Mouse (Mus musculus): ENCODE measurements around the gene Slc45a3. TPM values are rescaled to one million over a fixed set of nuclear protein-coding genes. Genes with fewer than 3 reads are reported as not detected.

Gene Slc45a3
- polyA plus RNA-seq, 1 experiment from 2014 or later: 1.5 TPM

GRCm38 (mm10) chr1:132008881-132009644 is 46.3 kb downstream of the Slc45a3 start:
- Histone ChIP-seq H3K4me2 (ENCODE audit: low read length) (peak overlapping the region; percentile 65), H3K4me1 (ENCODE audit: control insufficient read depth, insufficient read depth, low read length) (peaks cover 14% of the 10 kb centered on the region), H3K36me3 (ENCODE audit: control insufficient read depth, insufficient read depth, low read length) (no peaks in the 10 kb centered on the region), H3K27me3 (replicated peaks; ENCODE audit: control insufficient read depth, insufficient read depth, low read length) (no peaks in the 10 kb centered on the region), H3K9ac (ENCODE audit: low read length) (peak overlapping the region; percentile 92), H3K27ac (ENCODE audit: low read depth, low read length) (no peak overlapping the region), H3K9me3 (replicated peaks; ENCODE audit: control insufficient read depth, low read length) (no peaks in the 10 kb centered on the region), H3K4me3 (ENCODE audit: low read depth, low read length) (peak overlapping the region; percentile 92)
- DNase-seq (ENCODE audit: low spot score) (no peak), ATAC-seq (no peak)
- 30% methylated on average over 8 of the region's 8 CpGs for WGBS

GRCm38 (mm10) chr1:132010632-132011501 is 48.1 kb downstream of the Slc45a3 start:
- no peaks in the 10 kb centered on the region for H3K27me3 ChIP-seq (replicated peaks; ENCODE audit: control insufficient read depth, insufficient read depth, low read length)
- peaks cover 14% of the 10 kb centered on the region for H3K4me1 ChIP-seq (ENCODE audit: control insufficient read depth, insufficient read depth, low read length)
- no peak overlapping the region for H3K4me2 ChIP-seq (ENCODE audit: low read length)
- H3K36me3 ChIP-seq (ENCODE audit: control insufficient read depth, insufficient read depth, low read length): peaks cover 15% of the 10 kb centered on the region; the same call in 1 of the 2 replicates
- no peak overlapping the region for H3K4me3 ChIP-seq (ENCODE audit: low read depth, low read length)
- H3K9ac ChIP-seq (ENCODE audit: low read length): no peak overlapping the region
- no peaks in the 10 kb centered on the region for H3K9me3 ChIP-seq (replicated peaks; ENCODE audit: control insufficient read depth, low read length)
- 92% methylated on average over 17 of the region's 17 CpGs for WGBS
- H3K27ac ChIP-seq (ENCODE audit: low read depth, low read length): no peak overlapping the region
- ATAC-seq (no peak), DNase-seq (ENCODE audit: low spot score) (no peak)

GRCm38 (mm10) chr1:132011785-132012184 is 49.0 kb downstream of the Slc45a3 start:
- no peak overlapping the region for H3K27ac ChIP-seq (ENCODE audit: low read depth, low read length)
- DNase-seq (ENCODE audit: low spot score) (no peak), ATAC-seq (no peak)
- H3K4me3 ChIP-seq (ENCODE audit: low read depth, low read length): no peak overlapping the region
- no peak overlapping the region for H3K9ac ChIP-seq (ENCODE audit: low read length)
- peaks cover 17% of the 10 kb centered on the region; the same call in 1 of the 2 replicates for H3K36me3 ChIP-seq (ENCODE audit: control insufficient read depth, insufficient read depth, low read length)
- no peaks in the 10 kb centered on the region for H3K9me3 ChIP-seq (replicated peaks; ENCODE audit: control insufficient read depth, low read length)
- no peak overlapping the region for H3K4me2 ChIP-seq (ENCODE audit: low read length)
- H3K4me1 ChIP-seq (ENCODE audit: control insufficient read depth, insufficient read depth, low read length): peaks cover 12% of the 10 kb centered on the region
- no peaks in the 10 kb centered on the region for H3K27me3 ChIP-seq (replicated peaks; ENCODE audit: control insufficient read depth, insufficient read depth, low read length)
- 80% methylated on average over 2 of the region's 2 CpGs for WGBS

GRCm38 (mm10) chr1:132012861-132013260 is 50.1 kb downstream of the Slc45a3 start:
- no peak overlapping the region for H3K4me3 ChIP-seq (ENCODE audit: low read depth, low read length)
- no peak overlapping the region for H3K9ac ChIP-seq (ENCODE audit: low read length)
- H3K36me3 ChIP-seq (ENCODE audit: control insufficient read depth, insufficient read depth, low read length): peaks cover 23% of the 10 kb centered on the region
- DNase-seq (ENCODE audit: low spot score): no peak
- H3K9me3 ChIP-seq (replicated peaks; ENCODE audit: control insufficient read depth, low read length): no peaks in the 10 kb centered on the region
- WGBS: 82% methylated on average over 8 of the region's 8 CpGs
- no peak for ATAC-seq
- H3K4me2 ChIP-seq (ENCODE audit: low read length): no peak overlapping the region
- no peak overlapping the region for H3K27ac ChIP-seq (ENCODE audit: low read depth, low read length)
- no peaks in the 10 kb centered on the region for H3K27me3 ChIP-seq (replicated peaks; ENCODE audit: control insufficient read depth, insufficient read depth, low read length)
- H3K4me1 ChIP-seq (ENCODE audit: control insufficient read depth, insufficient read depth, low read length): peaks cover 10% of the 10 kb centered on the region

- 97% methylated on average over 1 of the region's 1 CpGs for WGBS
- Histone ChIP-seq H3K4me1 (ENCODE audit: control insufficient read depth, insufficient read depth, low read length) (no peaks in the 10 kb centered on the region; the same call in 1 of the 2 replicates), H3K27ac (ENCODE audit: low read depth, low read length) (no peak overlapping the region), H3K36me3 (ENCODE audit: control insufficient read depth, insufficient read depth, low read length) (peaks cover 42% of the 10 kb centered on the region), H3K27me3 (replicated peaks; ENCODE audit: control insufficient read depth, insufficient read depth, low read length) (no peaks in the 10 kb centered on the region), H3K4me3 (ENCODE audit: low read depth, low read length) (no peak overlapping the region), H3K9me3 (replicated peaks; ENCODE audit: control insufficient read depth, low read length) (no peaks in the 10 kb centered on the region), H3K4me2 (ENCODE audit: low read length) (no peak overlapping the region), H3K9ac (ENCODE audit: low read length) (no peak overlapping the region)
- DNase-seq (ENCODE audit: low spot score) (no peak), ATAC-seq (no peak)
Observed at GRCm38 (mm10) chr1:132014800-132015199, 52.0 kb downstream of the Slc45a3 start.

GRCm38 (mm10) chr1:132016691-132017090 is 53.9 kb downstream of the Slc45a3 start:
- DNase-seq (ENCODE audit: low spot score) (no peak), ATAC-seq (no peak)
- Histone ChIP-seq H3K27ac (ENCODE audit: low read depth, low read length) (no peak overlapping the region), H3K4me2 (ENCODE audit: low read length) (no peak overlapping the region), H3K4me1 (ENCODE audit: control insufficient read depth, insufficient read depth, low read length) (no peaks in the 10 kb centered on the region), H3K27me3 (replicated peaks; ENCODE audit: control insufficient read depth, insufficient read depth, low read length) (no peaks in the 10 kb centered on the region), H3K36me3 (ENCODE audit: control insufficient read depth, insufficient read depth, low read length) (peaks cover 57% of the 10 kb centered on the region), H3K9ac (ENCODE audit: low read length) (no peak overlapping the region), H3K9me3 (replicated peaks; ENCODE audit: control insufficient read depth, low read length) (no peaks in the 10 kb centered on the region), H3K4me3 (ENCODE audit: low read depth, low read length) (no peak overlapping the region)
- WGBS: 100% methylated on average over 1 of the region's 1 CpGs

GRCm38 (mm10) chr1:132019876-132020275 is 57.1 kb downstream of the Slc45a3 start:
- 98% methylated on average over 7 of the region's 7 CpGs for WGBS
- no peak for ATAC-seq
- H3K27ac ChIP-seq (ENCODE audit: low read depth, low read length): no peak overlapping the region
- H3K4me1 ChIP-seq (ENCODE audit: control insufficient read depth, insufficient read depth, low read length): no peaks in the 10 kb centered on the region
- H3K27me3 ChIP-seq (replicated peaks; ENCODE audit: control insufficient read depth, insufficient read depth, low read length): no peaks in the 10 kb centered on the region
- no peak overlapping the region for H3K4me2 ChIP-seq (ENCODE audit: low read length)
- H3K9ac ChIP-seq (ENCODE audit: low read length): no peak overlapping the region
- DNase-seq (ENCODE audit: low spot score): no peak
- peaks cover 77% of the 10 kb centered on the region for H3K36me3 ChIP-seq (ENCODE audit: control insufficient read depth, insufficient read depth, low read length)
- no peaks in the 10 kb centered on the region for H3K9me3 ChIP-seq (replicated peaks; ENCODE audit: control insufficient read depth, low read length)
- no peak overlapping the region for H3K4me3 ChIP-seq (ENCODE audit: low read depth, low read length)

- ATAC-seq: no peak
Observed at GRCm38 (mm10) chr1:132022107-132022506, 59.3 kb downstream of the Slc45a3 start.

More at GRCm38 (mm10) chr1:132022107-132022506, 59.3 kb downstream of the Slc45a3 start:
- DNase-seq (ENCODE audit: low spot score): no peak
- WGBS: 92% methylated on average over 3 of the region's 3 CpGs
- Histone ChIP-seq H3K4me2 (ENCODE audit: low read length) (no peak overlapping the region), H3K9ac (ENCODE audit: low read length) (no peak overlapping the region), H3K4me3 (ENCODE audit: low read depth, low read length) (no peak overlapping the region), H3K27me3 (replicated peaks; ENCODE audit: control insufficient read depth, insufficient read depth, low read length) (no peaks in the 10 kb centered on the region), H3K36me3 (ENCODE audit: control insufficient read depth, insufficient read depth, low read length) (peaks cover 80% of the 10 kb centered on the region), H3K27ac (ENCODE audit: low read depth, low read length) (no peak overlapping the region), H3K9me3 (replicated peaks; ENCODE audit: control insufficient read depth, low read length) (no peaks in the 10 kb centered on the region), H3K4me1 (ENCODE audit: control insufficient read depth, insufficient read depth, low read length) (no peaks in the 10 kb centered on the region)

Data from forebrain, embryonic 14.5 days (tissue).